Mouse (Mus musculus) frontal cortex, postnatal 14 days (tissue): ENCODE results near the gene Erh.

Source experiments
- DNase-seq, 2 experiments: peaks; one replicate each; pipeline ENCODE4 v3.0.0; 2022; ENCODE audit warnings: low spot score in 2 of 2

Erh gene

GRCm38 (mm10) chr12:80643693-80644505 is at the start of gene Erh, which contains the start of gene Slc39a9:
Gene Erh (minus strand): TSS chr12:80644341.
Gene Slc39a9 (plus strand): TSS chr12:80643883.
- DNase-seq = peak; percentile 90 to 92

GRCm38 (mm10) chr12:80693700-80694099 is 49.6 kb upstream of the Erh start:
- no peak for DNase-seq

GRCm38 (mm10) chr12:80692269-80692972 is 48.3 kb upstream of the Erh start, which contains the start of gene Plekhd1:
Gene Plekhd1 (plus strand): TSS chr12:80692591.
- DNase-seq = no peak

GRCm38 (mm10) chr12:80691671-80692091 is 47.5 kb upstream of the Erh start:
- no peak for DNase-seq

GRCm38 (mm10) chr12:80689696-80690095 is 45.6 kb upstream of the Erh start:
- no peak for DNase-seq

- DNase-seq = no peak
Measured at GRCm38 (mm10) chr12:80687788-80688211, 43.7 kb upstream of the Erh start.

GRCm38 (mm10) chr12:80684316-80684715 is 40.2 kb upstream of the Erh start:
- DNase-seq = no peak

- DNase-seq = no peak
Measured at GRCm38 (mm10) chr12:80683554-80683953, 39.4 kb upstream of the Erh start.

- peak in 1 of 2 experiments; percentile 20 for DNase-seq
Measured at GRCm38 (mm10) chr12:80681340-80681739, 37.2 kb upstream of the Erh start.

- peak in 1 of 2 experiments; percentile 52 for DNase-seq
Measured at GRCm38 (mm10) chr12:80673170-80673569, 29.0 kb upstream of the Erh start.

- no peak for DNase-seq
Measured at GRCm38 (mm10) chr12:80668391-80668790, 24.2 kb upstream of the Erh start.

GRCm38 (mm10) chr12:80663935-80664334 is 19.8 kb upstream of the Erh start:
- no peak for DNase-seq

GRCm38 (mm10) chr12:80662322-80662721 is 18.2 kb upstream of the Erh start:
- DNase-seq = no peak

- no peak for DNase-seq
Measured at GRCm38 (mm10) chr12:80658661-80659060, 14.5 kb upstream of the Erh start.

- DNase-seq = no peak
Measured at GRCm38 (mm10) chr12:80654659-80655025, 10.5 kb upstream of the Erh start.

- DNase-seq = no peak
Measured at GRCm38 (mm10) chr12:80653951-80654658, 10.0 kb upstream of the Erh start.

- no peak for DNase-seq
Measured at GRCm38 (mm10) chr12:80646377-80646776, 2.2 kb upstream of the Erh start.

- peak in 1 of 2 experiments; percentile 9 for DNase-seq
Measured at GRCm38 (mm10) chr12:80644506-80644868, 346 bp upstream of the Erh start.

GRCm38 (mm10) chr12:80642725-80643692 is 1.1 kb downstream of the Erh start:
- DNase-seq = peak; percentile 8 to 39

GRCm38 (mm10) chr12:80631790-80632189 is 12.4 kb downstream of the Erh start:
- no peak for DNase-seq

- no peak for DNase-seq
Measured at GRCm38 (mm10) chr12:80620501-80620900, 23.6 kb downstream of the Erh start.
